Mouse (Mus musculus): Measurements from ENCODE around the gene Rab3gap2. TPM values are rescaled to one million over a fixed set of nuclear protein-coding genes. Genes with fewer than 3 reads are reported as not detected.

Rab3gap2 gene
- 40.6 TPM for polyA plus RNA-seq (2015; fragmentation: Illumina TruSeq; extraction: RNeasy Lipid Tissue Mini Kit (QIAGEN cat#74804); ENCODE audit: low read depth, low replicate concordance)

DNA sequence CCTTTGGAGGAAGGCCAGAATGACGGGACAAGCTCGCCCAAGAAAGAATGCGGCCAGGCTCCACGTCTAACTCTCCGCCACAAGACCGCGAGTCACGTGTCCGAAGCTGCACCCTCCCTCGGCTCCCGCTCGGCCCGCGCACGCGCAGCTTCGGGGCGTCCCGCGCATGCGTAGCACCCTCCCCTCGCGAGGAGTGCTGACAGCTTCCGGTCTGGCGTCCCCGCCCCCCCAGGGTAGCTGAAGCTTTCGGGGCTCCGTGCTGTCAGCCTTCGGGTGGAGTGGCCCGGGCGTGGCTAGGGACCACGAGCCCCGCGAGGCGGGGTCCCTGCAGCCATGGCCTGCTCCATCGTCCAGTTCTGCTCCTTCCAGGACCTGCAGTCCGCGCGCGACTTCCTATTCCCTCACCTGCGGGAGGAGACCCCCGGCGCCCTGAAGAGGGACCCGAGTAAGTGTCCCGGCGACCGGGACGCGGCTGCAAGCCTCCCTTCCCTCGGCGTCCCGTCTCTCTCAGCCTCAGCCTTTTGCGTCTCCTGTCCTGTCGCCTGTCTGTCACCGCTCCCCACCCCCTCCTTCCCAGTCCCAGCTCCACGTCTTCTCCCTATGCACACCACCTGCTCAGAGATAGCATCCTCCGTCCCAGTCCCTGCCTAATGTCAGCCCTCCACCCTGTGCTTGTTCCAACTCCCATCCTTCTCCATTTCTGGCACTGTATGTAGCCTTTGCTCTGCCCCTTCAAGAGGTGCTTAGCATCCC is at the start of gene Rab3gap2:
Gene Rab3gap2, plus strand, starts transcription at position 209 of the 753 bp plus-strand sequence.

DNA sequence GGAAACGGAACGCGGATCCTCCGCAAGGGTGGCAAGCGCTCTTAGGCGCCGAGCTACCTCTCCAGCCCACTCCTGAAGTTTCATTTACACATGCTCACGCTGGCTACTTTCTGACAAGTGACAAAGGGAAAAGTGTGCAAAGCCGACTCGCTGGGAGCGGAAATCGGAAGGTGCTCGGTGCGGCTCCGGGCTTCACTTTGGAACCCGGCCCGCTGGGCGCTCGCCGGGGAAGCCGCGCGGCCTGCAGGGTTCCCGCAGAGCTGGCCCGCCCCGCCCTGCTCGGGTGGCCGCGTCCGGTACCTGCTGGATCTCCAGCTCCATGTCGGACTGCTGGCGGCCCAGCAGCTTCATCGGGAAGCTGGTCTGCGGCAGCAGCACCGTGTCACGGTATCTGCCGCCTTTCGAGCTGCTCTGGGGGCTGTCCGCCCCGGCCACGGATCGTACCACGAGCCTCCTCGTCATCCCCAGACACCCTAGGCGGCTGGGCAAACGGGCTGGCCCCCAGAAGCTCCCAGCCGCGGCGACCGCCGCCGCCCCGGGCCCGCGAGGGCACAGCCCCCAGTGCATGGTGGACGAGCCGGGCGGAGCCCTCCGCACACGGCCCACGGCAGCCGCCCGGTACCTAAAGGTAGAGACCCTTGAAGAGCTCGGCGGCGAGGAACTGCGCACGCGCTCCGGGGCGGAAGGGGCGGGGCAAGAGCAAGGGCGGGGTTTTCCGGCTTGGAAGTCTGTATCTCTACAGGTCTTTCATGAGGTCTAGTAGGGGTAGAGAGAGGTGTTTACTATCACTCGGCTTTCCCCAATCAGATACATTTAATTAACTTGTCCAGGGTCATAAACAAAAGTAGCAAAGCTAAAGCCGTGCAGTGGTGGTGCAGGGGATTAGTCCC is 125.0 kb downstream of the Rab3gap2 start, which contains the start of gene Iars2:
Gene Iars2, minus strand, starts transcription at position 676 of the 890 bp plus-strand sequence.

DNA sequence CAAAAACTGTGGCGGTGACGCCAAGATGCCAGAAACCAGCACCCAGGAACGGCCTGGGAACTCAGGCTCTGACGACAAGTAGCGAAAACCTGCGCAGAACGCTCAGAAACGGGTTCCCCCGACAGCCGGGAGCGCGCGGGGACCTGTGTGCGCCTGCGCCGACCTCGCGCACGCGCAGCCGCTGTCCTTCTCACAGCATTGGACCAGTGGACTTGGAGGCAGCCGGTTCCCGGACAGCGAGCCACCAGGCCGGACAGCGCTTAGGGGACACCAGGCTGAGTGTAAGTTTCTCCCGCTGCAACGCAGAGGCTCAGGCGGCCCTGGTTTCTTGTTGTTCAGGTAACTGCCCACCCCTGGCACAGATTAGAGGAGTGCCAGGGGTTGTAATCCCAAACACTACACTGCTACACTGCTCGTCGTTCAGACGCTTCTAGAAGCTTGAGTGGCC is 128.1 kb downstream of the Rab3gap2 start, which contains the start of gene Bpnt1:
Gene Bpnt1, plus strand, starts transcription at position 167 of the 448 bp plus-strand sequence.

Other genes starting within 250 kb of the Rab3gap2 start
- gene Mark1, start 204.5 kb upstream of the Rab3gap2 start, polyA plus RNA-seq (2015; fragmentation: Illumina TruSeq; extraction: RNeasy Lipid Tissue Mini Kit (QIAGEN cat#74804); ENCODE audit: low read depth, low replicate concordance): 53.9 TPM
- gene Iars2, start 125.3 kb downstream of the Rab3gap2 start, polyA plus RNA-seq (2015; fragmentation: Illumina TruSeq; extraction: RNeasy Lipid Tissue Mini Kit (QIAGEN cat#74804); ENCODE audit: low read depth, low replicate concordance): 31.2 TPM
- gene Bpnt1, start 128.0 kb downstream of the Rab3gap2 start, polyA plus RNA-seq (2015; fragmentation: Illumina TruSeq; extraction: RNeasy Lipid Tissue Mini Kit (QIAGEN cat#74804); ENCODE audit: low read depth, low replicate concordance): 89.6 TPM
- gene Eprs, start 158.9 kb downstream of the Rab3gap2 start, polyA plus RNA-seq (2015; fragmentation: Illumina TruSeq; extraction: RNeasy Lipid Tissue Mini Kit (QIAGEN cat#74804); ENCODE audit: low read depth, low replicate concordance): 40.2 TPM